Mouse (Mus musculus): ENCODE measurements around the gene Slc37a1. TPM values are rescaled to one million over a fixed set of nuclear protein-coding genes. Genes with fewer than 3 reads are reported as not detected.

Gene Slc37a1
- polyA plus RNA-seq, 1 experiment from 2014 or later: 1.8 TPM

- no peak for ATAC-seq (replicated peaks; ENCODE audit: insufficient number of reproducible peaks, low FRiP score, low TSS enrichment, low read depth)
These were observed 12.0 kb downstream of the Slc37a1 start for GRCm38 (mm10) chr17:31298419-31299209.

GRCm38 (mm10) chr17:31299981-31300380 lies 13.4 kb downstream of the Slc37a1 start:
- H3K4me3 ChIP-seq (ENCODE audit: low read depth, low read length): no peak overlapping the region
- WGBS: 86% methylated on average over 4 of the region's 4 CpGs
- no peaks in the 10 kb centered on the region for H3K9me3 ChIP-seq (replicated peaks; ENCODE audit: control insufficient read depth, low read length)
- no peaks in the 10 kb centered on the region for H3K36me3 ChIP-seq (replicated peaks; ENCODE audit: control insufficient read depth, insufficient read depth, low read depth, low read length)
- no peaks in the 10 kb centered on the region for H3K4me1 ChIP-seq (ENCODE audit: control insufficient read depth, insufficient read depth, low read length)
- ATAC-seq (replicated peaks; ENCODE audit: insufficient number of reproducible peaks, low FRiP score, low TSS enrichment, low read depth) (no peak), DNase-seq (ENCODE audit: low spot score) (no peak)
- no peak overlapping the region for H3K27ac ChIP-seq (replicated peaks; ENCODE audit: low read depth, low read length)
- no peak overlapping the region for H3K4me2 ChIP-seq (ENCODE audit: low read depth, low read length)
- H3K27me3 ChIP-seq (ENCODE audit: control insufficient read depth, insufficient read depth, low read length): peaks cover 14% of the 10 kb centered on the region
- H3K9ac ChIP-seq (replicated peaks; ENCODE audit: low read length): no peak overlapping the region

More at GRCm38 (mm10) chr17:31298419-31299209, 12.0 kb downstream of the Slc37a1 start:
- H3K4me3 ChIP-seq (ENCODE audit: low read depth, low read length): no peak overlapping the region
- peaks cover 14% of the 10 kb centered on the region for H3K27me3 ChIP-seq (ENCODE audit: control insufficient read depth, insufficient read depth, low read length)
- WGBS: 89% methylated on average over 6 of the region's 6 CpGs
- H3K9ac ChIP-seq (replicated peaks; ENCODE audit: low read length): no peak overlapping the region
- H3K36me3 ChIP-seq (replicated peaks; ENCODE audit: control insufficient read depth, insufficient read depth, low read depth, low read length): no peaks in the 10 kb centered on the region
- H3K4me1 ChIP-seq (ENCODE audit: control insufficient read depth, insufficient read depth, low read length): no peaks in the 10 kb centered on the region
- no peak for DNase-seq (ENCODE audit: low spot score)
- no peak overlapping the region for H3K27ac ChIP-seq (replicated peaks; ENCODE audit: low read depth, low read length)
- H3K9me3 ChIP-seq (replicated peaks; ENCODE audit: control insufficient read depth, low read length): no peaks in the 10 kb centered on the region
- no peak overlapping the region for H3K4me2 ChIP-seq (ENCODE audit: low read depth, low read length)

DNA sequence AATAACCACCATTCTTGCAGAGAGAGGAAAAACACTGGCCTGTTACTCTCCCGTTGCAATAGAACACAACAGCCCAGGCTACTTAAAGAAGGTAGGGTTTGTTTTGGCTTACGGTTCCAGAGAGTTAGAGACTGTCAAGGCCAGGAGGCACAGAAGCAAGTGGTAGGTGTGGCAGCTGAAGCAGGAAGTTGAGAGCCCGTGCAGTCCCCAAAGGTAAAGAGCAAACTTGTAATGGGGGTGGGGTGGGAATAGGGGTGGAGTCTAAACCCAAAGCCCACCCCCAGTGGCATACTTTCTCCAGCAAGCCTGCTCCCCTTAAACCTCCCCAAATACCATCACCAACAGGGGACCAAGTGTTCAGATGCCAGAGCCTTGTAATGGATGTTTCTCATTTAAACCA lies 14.1 kb downstream of the Slc37a1 start:
- WGBS: 73% methylated on average over 3 of the region's 3 CpGs
- Histone ChIP-seq H3K4me1 (ENCODE audit: control insufficient read depth, insufficient read depth, low read length) (peaks cover 3% of the 10 kb centered on the region; the same call in 1 of the 2 replicates), H3K27me3 (ENCODE audit: control insufficient read depth, insufficient read depth, low read length) (peaks cover 11% of the 10 kb centered on the region), H3K36me3 (replicated peaks; ENCODE audit: control insufficient read depth, insufficient read depth, low read depth, low read length) (no peaks in the 10 kb centered on the region), H3K27ac (replicated peaks; ENCODE audit: low read depth, low read length) (no peak overlapping the region), H3K4me3 (ENCODE audit: low read depth, low read length) (no peak overlapping the region), H3K4me2 (ENCODE audit: low read depth, low read length) (no peak overlapping the region), H3K9me3 (replicated peaks; ENCODE audit: control insufficient read depth, low read length) (no peaks in the 10 kb centered on the region), H3K9ac (replicated peaks; ENCODE audit: low read length) (no peak overlapping the region)
- ATAC-seq (replicated peaks; ENCODE audit: insufficient number of reproducible peaks, low FRiP score, low TSS enrichment, low read depth) (no peak), DNase-seq (ENCODE audit: low spot score) (no peak)

GRCm38 (mm10) chr17:31303401-31303800 lies 16.8 kb downstream of the Slc37a1 start:
- no peaks in the 10 kb centered on the region for H3K36me3 ChIP-seq (replicated peaks; ENCODE audit: control insufficient read depth, insufficient read depth, low read depth, low read length)
- no peaks in the 10 kb centered on the region for H3K27me3 ChIP-seq (ENCODE audit: control insufficient read depth, insufficient read depth, low read length)
- H3K4me1 ChIP-seq (ENCODE audit: control insufficient read depth, insufficient read depth, low read length): peaks cover 3% of the 10 kb centered on the region; the same call in 1 of the 2 replicates
- WGBS: 83% methylated on average over 4 of the region's 4 CpGs
- ATAC-seq (replicated peaks; ENCODE audit: insufficient number of reproducible peaks, low FRiP score, low TSS enrichment, low read depth) (no peak; the same call in 1 of the 2 replicates), DNase-seq (ENCODE audit: low spot score) (no peak)
- no peak overlapping the region for H3K4me2 ChIP-seq (ENCODE audit: low read depth, low read length)
- H3K9ac ChIP-seq (replicated peaks; ENCODE audit: low read length): no peak overlapping the region
- no peak overlapping the region for H3K27ac ChIP-seq (replicated peaks; ENCODE audit: low read depth, low read length)
- no peak overlapping the region for H3K4me3 ChIP-seq (ENCODE audit: low read depth, low read length)
- H3K9me3 ChIP-seq (replicated peaks; ENCODE audit: control insufficient read depth, low read length): no peaks in the 10 kb centered on the region

GRCm38 (mm10) chr17:31304895-31305775 lies 18.5 kb downstream of the Slc37a1 start:
- Histone ChIP-seq H3K27me3 (ENCODE audit: control insufficient read depth, insufficient read depth, low read length) (no peaks in the 10 kb centered on the region), H3K4me2 (ENCODE audit: low read depth, low read length) (no peak overlapping the region), H3K27ac (replicated peaks; ENCODE audit: low read depth, low read length) (no peak overlapping the region), H3K4me3 (ENCODE audit: low read depth, low read length) (no peak overlapping the region), H3K36me3 (replicated peaks; ENCODE audit: control insufficient read depth, insufficient read depth, low read depth, low read length) (no peaks in the 10 kb centered on the region), H3K4me1 (ENCODE audit: control insufficient read depth, insufficient read depth, low read length) (peaks cover 3% of the 10 kb centered on the region; the same call in 1 of the 2 replicates), H3K9ac (replicated peaks; ENCODE audit: low read length) (no peak overlapping the region), H3K9me3 (replicated peaks; ENCODE audit: control insufficient read depth, low read length) (no peaks in the 10 kb centered on the region)
- WGBS: 24% methylated on average over 12 of the region's 12 CpGs
- ATAC-seq (replicated peaks; ENCODE audit: insufficient number of reproducible peaks, low FRiP score, low TSS enrichment, low read depth) (no peak), DNase-seq (ENCODE audit: low spot score) (no peak)

GRCm38 (mm10) chr17:31305776-31306120 lies 19.2 kb downstream of the Slc37a1 start:
- ATAC-seq (replicated peaks; ENCODE audit: insufficient number of reproducible peaks, low FRiP score, low TSS enrichment, low read depth) (no peak), DNase-seq (ENCODE audit: low spot score) (no peak)
- Histone ChIP-seq H3K4me3 (ENCODE audit: low read depth, low read length) (no peak overlapping the region), H3K9ac (replicated peaks; ENCODE audit: low read length) (no peak overlapping the region), H3K9me3 (replicated peaks; ENCODE audit: control insufficient read depth, low read length) (no peaks in the 10 kb centered on the region), H3K4me2 (ENCODE audit: low read depth, low read length) (no peak overlapping the region), H3K27me3 (ENCODE audit: control insufficient read depth, insufficient read depth, low read length) (no peaks in the 10 kb centered on the region), H3K36me3 (replicated peaks; ENCODE audit: control insufficient read depth, insufficient read depth, low read depth, low read length) (no peaks in the 10 kb centered on the region), H3K27ac (replicated peaks; ENCODE audit: low read depth, low read length) (no peak overlapping the region), H3K4me1 (ENCODE audit: control insufficient read depth, insufficient read depth, low read length) (peaks cover 3% of the 10 kb centered on the region; the same call in 1 of the 2 replicates)
- WGBS: 25% methylated on average over 5 of the region's 5 CpGs

- H3K27me3 ChIP-seq (ENCODE audit: control insufficient read depth, insufficient read depth, low read length): no peaks in the 10 kb centered on the region
- H3K27ac ChIP-seq (replicated peaks; ENCODE audit: low read depth, low read length): no peak overlapping the region
- H3K9me3 ChIP-seq (replicated peaks; ENCODE audit: control insufficient read depth, low read length): no peaks in the 10 kb centered on the region
- peaks cover 3% of the 10 kb centered on the region; the same call in 1 of the 2 replicates for H3K4me1 ChIP-seq (ENCODE audit: control insufficient read depth, insufficient read depth, low read length)
- DNase-seq (ENCODE audit: low spot score) (no peak), ATAC-seq (replicated peaks; ENCODE audit: insufficient number of reproducible peaks, low FRiP score, low TSS enrichment, low read depth) (no peak)
- H3K36me3 ChIP-seq (replicated peaks; ENCODE audit: control insufficient read depth, insufficient read depth, low read depth, low read length): no peaks in the 10 kb centered on the region
- no peak overlapping the region for H3K4me2 ChIP-seq (ENCODE audit: low read depth, low read length)
- 83% methylated on average over 3 of the region's 3 CpGs for WGBS
- H3K9ac ChIP-seq (replicated peaks; ENCODE audit: low read length): no peak overlapping the region
- no peak overlapping the region for H3K4me3 ChIP-seq (ENCODE audit: low read depth, low read length)
These were observed 21.2 kb downstream of the Slc37a1 start for GRCm38 (mm10) chr17:31307756-31308155.
